Mouse (Mus musculus) midbrain, postnatal 0 days (tissue): ENCODE data around the gene Map4. TPM values are rescaled to one million over a fixed set of nuclear protein-coding genes. Genes with fewer than 3 reads are reported as not detected.

Experiments used
- ATAC-seq: fragments of 200-750 bp; cut with Nextera tagmentation; 2 replicates; pipeline ENCODE4 v1.8.0; 2017; ENCODE audit warnings: moderate number of reproducible peaks, mild to moderate bottlenecking, moderate TSS enrichment, moderate library complexity; ENCODE audit not compliant: low FRiP score
- DNase-seq: peaks from one replicate; pipeline ENCODE4 v3.0.0-alpha.2; 2015; ENCODE audit warnings: low spot score
- H3K27ac ChIP-seq: fragments of 300-500 bp; sonication (generic); 2 replicates; pipeline ENCODE4 v1.5.1; 2014; ENCODE audit warnings: low read depth, mild to moderate bottlenecking, low read length, mixed read lengths
- H3K27me3 ChIP-seq: fragments of 300-500 bp; sonication (generic); 2 replicates; pipeline ENCODE4 v1.6.1; 2014; ENCODE audit warnings: low read length, control low read depth, mixed read lengths; ENCODE audit not compliant: insufficient read depth
- H3K36me3 ChIP-seq: fragments of 300-500 bp; sonication (generic); 2 replicates; pipeline ENCODE4 v1.6.1; 2014; ENCODE audit warnings: low read length, control low read depth, mixed read lengths; ENCODE audit not compliant: insufficient read depth
- H3K4me1 ChIP-seq: fragments of 300-500 bp; sonication (generic); 2 replicates; pipeline ENCODE4 v1.6.1; 2014; ENCODE audit warnings: mild to moderate bottlenecking, control low read depth, antibody characterized with exemption, low read length, mixed read lengths; ENCODE audit not compliant: insufficient read depth
- H3K4me2 ChIP-seq: fragments of 300-500 bp; sonication (generic); 2 replicates; pipeline ENCODE4 v1.6.1; 2014; ENCODE audit warnings: low read depth, mild to moderate bottlenecking, low read length, mixed read lengths; ENCODE audit not compliant: poor library complexity, severe bottlenecking
- H3K4me3 ChIP-seq: fragments of 300-500 bp; sonication (generic); 2 replicates; pipeline ENCODE4 v1.5.1; 2014; ENCODE audit warnings: low read depth, mild to moderate bottlenecking, low read length, moderate library complexity
- H3K9ac ChIP-seq: fragments of 300-500 bp; sonication (generic); replicated peaks from 2 replicates; pipeline ENCODE4 v1.6.1; 2014; ENCODE audit warnings: mild to moderate bottlenecking, low read length, moderate library complexity, mixed read lengths; ENCODE audit not compliant: poor library complexity, severe bottlenecking
- H3K9me3 ChIP-seq: fragments of 300-500 bp; sonication (generic); 2 replicates; pipeline ENCODE4 v1.6.1; 2016; ENCODE audit warnings: low read length, control low read depth
- CTCF ChIP-seq: IDR thresholded peaks from 2 replicates; pipeline ENCODE4 v1.5.1; 2016; ENCODE audit warnings: antibody characterized with exemption, mild to moderate bottlenecking
- WGBS: fragments of 180-500 bp; shearing (Covaris S2); extraction: QIAGEN DNeasy Blood & Tissue Kit; methylation state at CpG from one replicate; pipeline ENCODE4 v1.1.7; 2014; 5-methylcytosine and 5-hydroxymethylcytosine counted together
- polyA plus RNA-seq: library from polyadenylated mRNA; unstranded; fragments of >200 nt; fragmentation: Nextera tagmentation; extraction: Ambion mirVana; gene quantifications from 2 replicates; pipeline ENCODE4 v1.2.1, GENCODE M21; 2015
- total RNA-seq: library from RNA; depleted of rRNA; stranded (reverse); fragments of >200 nt; gene quantifications from 2 replicates; pipeline ENCODE4 v1.2.3, GENCODE M21; 2014

Gene Map4
- total and polyA plus RNA-seq, 2 experiments from 2014 or later = 225 to 293 TPM

DNA sequence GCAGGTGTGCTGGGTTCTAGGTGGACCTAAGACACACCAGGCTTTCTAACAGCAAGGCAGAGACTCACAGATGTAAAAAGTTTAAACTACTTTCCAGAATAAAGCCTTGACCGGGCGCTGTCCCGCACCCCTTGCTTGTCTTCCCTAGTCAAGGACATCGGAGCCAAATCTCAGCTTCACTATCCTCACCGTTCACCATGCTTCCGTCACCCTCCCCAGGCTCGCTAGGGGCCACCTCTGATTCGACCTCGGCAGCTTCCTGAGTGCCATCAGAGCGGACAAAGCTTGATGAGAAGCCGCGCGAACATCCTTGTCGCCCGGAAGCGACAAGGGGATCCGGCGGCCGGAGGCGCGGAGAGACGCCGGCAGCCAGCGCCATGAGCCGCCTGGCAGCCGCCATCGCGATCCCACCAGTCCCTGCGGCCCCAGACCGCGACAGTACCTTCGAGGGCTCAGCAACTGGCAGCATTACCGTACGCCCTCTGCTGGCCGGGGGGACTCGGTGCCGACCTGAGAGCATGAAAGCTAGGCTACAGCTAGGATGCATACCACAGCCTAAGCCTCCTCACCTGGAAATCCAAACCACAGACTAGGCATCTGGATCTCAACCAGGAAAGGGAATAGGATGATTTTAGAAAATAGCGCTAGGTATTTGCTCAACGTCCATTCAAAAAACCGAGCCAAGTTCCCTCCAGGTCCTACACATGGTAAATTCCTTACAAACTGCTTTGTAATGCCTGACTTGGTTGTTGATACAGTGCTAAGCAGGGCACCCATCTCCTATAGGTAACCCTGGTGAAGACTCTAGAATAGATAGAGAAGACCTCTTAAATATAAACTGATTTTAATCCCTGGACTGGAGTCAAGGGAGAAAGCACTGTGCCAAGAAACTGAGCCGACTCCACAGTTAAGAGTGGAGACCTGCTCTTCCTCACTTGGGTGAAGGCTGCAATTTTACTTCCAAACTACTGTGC, 169.7 kb downstream of the Map4 start:
- Histone ChIP-seq H3K27me3 (no peaks in the 10 kb centered on the region), H3K4me2 (peak overlapping the region; percentile 73), H3K4me3 (peak overlapping the region; percentile 89), H3K36me3 (peaks cover 35% of the 10 kb centered on the region), H3K27ac (peak overlapping the region; percentile 51), H3K9ac (peak overlapping the region; percentile 70), H3K4me1 (0 out of 2 replicates have a peak, but pooled peaks cover 5% of the 10 kb centered on the region), H3K9me3 (no peaks in the 10 kb centered on the region)
- WGBS = 3% methylated on average over 41 of the region's 41 CpGs
- ATAC-seq (peak; percentile 93), DNase-seq (peak; percentile 92)
- peak; percentile 98 for TF ChIP-seq CTCF

GRCm38 (mm10) chr9:110116353-110116976, 185.2 kb downstream of the Map4 start:
- TF ChIP-seq CTCF = 0 out of 2 replicates have a peak, but pooled peaks have one; percentile 40
- Histone ChIP-seq H3K4me1 (peaks cover 6% of the 10 kb centered on the region), H3K27ac (peak overlapping the region; percentile 98), H3K4me2 (peak overlapping the region; percentile 67), H3K27me3 (no peaks in the 10 kb centered on the region), H3K9me3 (no peaks in the 10 kb centered on the region), H3K9ac (peak overlapping the region; percentile 99), H3K4me3 (peak overlapping the region; percentile 95), H3K36me3 (peaks cover 20% of the 10 kb centered on the region)
- ATAC-seq (peak; percentile 61; the same call in 1 of the 2 replicates), DNase-seq (peak; percentile 42)
- WGBS = 6% methylated on average over 10 of the region's 10 CpGs

- peaks cover 6% of the 10 kb centered on the region for H3K4me1 ChIP-seq
- TF ChIP-seq CTCF = no peak
- peak within 1 kb of the TSS; percentile 99 for H3K9ac ChIP-seq
- DNase-seq (peak; percentile 94), ATAC-seq (peak; percentile 96)
- WGBS = under 1% methylated on average over 75 of the region's 79 CpGs
- no peaks in the 10 kb centered on the region for H3K27me3 ChIP-seq
- H3K9me3 ChIP-seq = no peaks in the 10 kb centered on the region
- peak within 1 kb of the TSS; percentile 98 for H3K27ac ChIP-seq
- peak within 1 kb of the TSS; percentile 95 for H3K4me3 ChIP-seq
- peak within 1 kb of the TSS; percentile 67 for H3K4me2 ChIP-seq
- peaks cover 14% of the 10 kb centered on the region for H3K36me3 ChIP-seq
These were observed 185.9 kb downstream of the Map4 start, which contains the start of gene Smarcc1 for GRCm38 (mm10) chr9:110116977-110117778. Gene Smarcc1, plus strand, starts transcription at chr9:110117708.

- Histone ChIP-seq H3K36me3 (peaks cover 8% of the 10 kb centered on the region), H3K4me3 (peak within 1 kb of the TSS; percentile 95), H3K27me3 (no peaks in the 10 kb centered on the region), H3K9me3 (no peaks in the 10 kb centered on the region), H3K4me1 (peaks cover 6% of the 10 kb centered on the region), H3K4me2 (peak within 1 kb of the TSS; percentile 67), H3K27ac (peak within 1 kb of the TSS; percentile 98), H3K9ac (peak within 1 kb of the TSS; percentile 99)
- under 1% methylated on average over 17 of the region's 17 CpGs for WGBS
- ATAC-seq (peak; percentile 44), DNase-seq (peak; percentile 24)
- TF ChIP-seq CTCF = no peak
These were observed 186.5 kb downstream of the Map4 start, which contains the start of gene Dhx30 for GRCm38 (mm10) chr9:110117779-110118139. Gene Dhx30, minus strand, starts transcription at chr9:110117830.

- TF ChIP-seq CTCF = no peak
- H3K4me1 ChIP-seq = peaks cover 6% of the 10 kb centered on the region
- ATAC-seq (no peak), DNase-seq (no peak)
- peaks cover 4% of the 10 kb centered on the region; the same call in 1 of the 2 replicates for H3K36me3 ChIP-seq
- H3K9me3 ChIP-seq = no peaks in the 10 kb centered on the region
- no peaks in the 10 kb centered on the region for H3K27me3 ChIP-seq
- peak overlapping the region; percentile 67 for H3K4me2 ChIP-seq
- WGBS = 37% methylated on average over 1 of the region's 1 CpGs
- peak overlapping the region; percentile 95 for H3K4me3 ChIP-seq
- H3K9ac ChIP-seq = peak overlapping the region; percentile 99
- H3K27ac ChIP-seq = peak overlapping the region; percentile 98
These were observed 187.0 kb downstream of the Map4 start for GRCm38 (mm10) chr9:110118249-110118648.
